ENCODE assay signal across 16 mouse cellular contexts in the genomic region with DNA sequence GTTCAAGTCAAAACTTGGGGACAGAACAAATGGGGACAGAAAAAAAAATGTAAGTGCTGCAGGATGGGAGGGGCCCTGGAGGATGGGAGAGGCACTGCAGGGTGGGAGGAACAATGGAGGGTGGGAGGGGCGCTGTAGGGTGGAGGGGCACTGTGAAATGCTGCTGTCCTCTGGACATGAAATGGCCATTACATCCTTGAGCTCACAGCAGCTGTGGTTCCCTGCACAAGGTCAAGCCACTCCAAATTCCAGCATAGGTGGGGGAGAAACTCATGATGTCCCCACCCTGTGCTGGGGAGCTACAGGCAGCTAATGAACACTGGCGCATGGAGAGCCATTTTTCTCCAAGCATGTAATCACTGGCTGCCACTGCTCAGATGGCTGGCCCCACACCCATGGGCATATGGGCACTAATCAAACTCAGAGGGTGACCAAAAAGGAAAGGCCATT.
DNase-seq lines count a peak whose midpoint lies in the region; ATAC-seq and TF ChIP-seq lines count a peak whose summit lies in the region.
"Had no signal": no experiment of that assay in that cellular context is flagged by ENCODE, and none has a peak within 500 bp of the region (broad histone marks: within the 10 kb centered on the region; RNA-seq: fewer than 3 reads in every experiment).

No protein-coding gene starts in this region.

- peak; percentile 48 for DNase-seq in hindbrain, postnatal 0 days (ENCODE audit: low spot score)
- no peak for DNase-seq in hindbrain, embryonic 11.5 days (ENCODE audit: low spot score)
- DNase-seq in left cerebral cortex, postnatal 4 days = peak; percentile 50
- DNase-seq in left cerebral cortex, postnatal 25 days (ENCODE audit: low spot score in 2 of 2) = no peak
- no peak for DNase-seq in limb, embryonic 10.5 days (ENCODE audit: low spot score)
- DNase-seq in stomach, postnatal 0 days (ENCODE audit: low spot score) = no peak
- DNase-seq in liver, embryonic 11.5 days (ENCODE audit: low spot score) = no peak
- DNase-seq: forebrain, postnatal 0 days; heart, postnatal 14 days; thymus, postnatal 4 days had no signal

- no peaks in the 10 kb centered on the region for H3K27me3 ChIP-seq in hindbrain, postnatal 0 days (ENCODE audit: insufficient read depth, low read length)
- H3K27me3 ChIP-seq in hindbrain, embryonic 11.5 days (ENCODE audit: control insufficient read depth, insufficient read depth, low read length) = no peaks in the 10 kb centered on the region
- H3K27me3 ChIP-seq in limb, embryonic 10.5 days (ENCODE audit: low read depth, poor library complexity, severe bottlenecking) = no peaks in the 10 kb centered on the region
- H3K27me3 ChIP-seq in stomach, postnatal 0 days (ENCODE audit: control insufficient read depth, insufficient read depth, low read length) = no peaks in the 10 kb centered on the region
- no peaks in the 10 kb centered on the region for H3K27me3 ChIP-seq in liver, embryonic 11.5 days (replicated peaks; ENCODE audit: control insufficient read depth, insufficient read depth, low read length)
- H3K27me3 ChIP-seq: embryonic facial prominence, embryonic 13.5 days; hindbrain, embryonic 15.5 days; limb, embryonic 12.5 days; midbrain, embryonic 15.5 days had no signal

- ATAC-seq in hindbrain, postnatal 0 days = peak; percentile 59
- no peak for ATAC-seq in hindbrain, embryonic 11.5 days (ENCODE audit: low FRiP score)
- ATAC-seq in stomach, postnatal 0 days (ENCODE audit: low FRiP score, low TSS enrichment) = no peak
- no peak for ATAC-seq in liver, embryonic 11.5 days (replicated peaks; ENCODE audit: low FRiP score)
- ATAC-seq: forebrain, postnatal 0 days; midbrain, embryonic 15.5 days had no signal

- intact Hi-C loops in left cerebral cortex, postnatal 4 days (cut with DNase I) = no loop called here
- intact Hi-C loops in left cerebral cortex, postnatal 25 days (cut with DNase I) = no loop called here

- WGBS in hindbrain, postnatal 0 days = 62% methylated on average over 2 of the region's 2 CpGs
- WGBS in hindbrain, embryonic 11.5 days = 64% methylated on average over 2 of the region's 2 CpGs
- WGBS in limb, embryonic 10.5 days = 71% methylated on average over 2 of the region's 2 CpGs
- 72% methylated on average over 2 of the region's 2 CpGs for WGBS in stomach, postnatal 0 days
- WGBS in liver, embryonic 11.5 days = 82% methylated on average over 2 of the region's 2 CpGs

- no peak overlapping the region for H3K4me3 ChIP-seq in hindbrain, postnatal 0 days (ENCODE audit: low read length)
- no peak overlapping the region for H3K4me3 ChIP-seq in hindbrain, embryonic 11.5 days (ENCODE audit: low read depth, low read length)
- H3K4me3 ChIP-seq in limb, embryonic 10.5 days = no peak overlapping the region
- H3K4me3 ChIP-seq in stomach, postnatal 0 days (ENCODE audit: low read depth, low read length) = no peak overlapping the region
- no peak overlapping the region for H3K4me3 ChIP-seq in liver, embryonic 11.5 days (ENCODE audit: low read depth, low read length)
- H3K4me3 ChIP-seq: embryonic facial prominence, embryonic 13.5 days; hindbrain, embryonic 15.5 days; limb, embryonic 12.5 days; midbrain, embryonic 15.5 days had no signal

- H3K4me2 ChIP-seq in hindbrain, postnatal 0 days (ENCODE audit: low read depth, low read length) = no peak overlapping the region
- no peak overlapping the region for H3K4me2 ChIP-seq in hindbrain, embryonic 11.5 days (replicated peaks; ENCODE audit: low read depth, low read length)
- H3K4me2 ChIP-seq in stomach, postnatal 0 days (replicated peaks; ENCODE audit: low read depth) = no peak overlapping the region
- no peak overlapping the region for H3K4me2 ChIP-seq in liver, embryonic 11.5 days
- H3K4me2 ChIP-seq: embryonic facial prominence, embryonic 13.5 days; heart, embryonic 11.5 days; hindbrain, embryonic 15.5 days; limb, embryonic 12.5 days; midbrain, embryonic 15.5 days had no signal

- no peak overlapping the region for H3K9ac ChIP-seq in hindbrain, postnatal 0 days (replicated peaks; ENCODE audit: low read length)
- no peak overlapping the region for H3K9ac ChIP-seq in hindbrain, embryonic 11.5 days (ENCODE audit: low read depth, low read length)
- H3K9ac ChIP-seq in stomach, postnatal 0 days (ENCODE audit: low read length) = no peak overlapping the region
- no peak overlapping the region for H3K9ac ChIP-seq in liver, embryonic 11.5 days (ENCODE audit: low read depth, low read length)
- H3K9ac ChIP-seq: embryonic facial prominence, embryonic 13.5 days; forebrain, postnatal 0 days; hindbrain, embryonic 15.5 days; limb, embryonic 12.5 days; liver, embryonic 14.5 days; midbrain, embryonic 15.5 days had no signal

- H3K27ac ChIP-seq in hindbrain, postnatal 0 days = no peak overlapping the region
- no peak overlapping the region for H3K27ac ChIP-seq in hindbrain, embryonic 11.5 days (ENCODE audit: low read depth, low read length)
- 0 out of 2 replicates have a peak overlapping the region, but pooled peaks have one; percentile 3 for H3K27ac ChIP-seq in limb, embryonic 10.5 days
- no peak overlapping the region for H3K27ac ChIP-seq in stomach, postnatal 0 days (replicated peaks)
- no peak overlapping the region for H3K27ac ChIP-seq in liver, embryonic 11.5 days (ENCODE audit: low read depth, low read length)
- H3K27ac ChIP-seq: embryonic facial prominence, embryonic 13.5 days; hindbrain, embryonic 15.5 days; limb, embryonic 12.5 days; liver, embryonic 14.5 days; midbrain, embryonic 15.5 days had no signal

- TF ChIP-seq CTCF in hindbrain, postnatal 0 days (IDR thresholded peaks at IDR 0.05; ENCODE audit: low read depth) = no peak
- peak; percentile 22; the same call in 1 of the 2 replicates for TF ChIP-seq CTCF in stomach, postnatal 0 days (IDR thresholded peaks at IDR 0.05; ENCODE audit: low read depth)

- TF ChIP-seq EP300 in stomach, postnatal 0 days (optimal IDR thresholded peaks at IDR 0.05) = no peak

- no peaks in the 10 kb centered on the region for H3K9me3 ChIP-seq in hindbrain, postnatal 0 days (ENCODE audit: low read length)
- H3K9me3 ChIP-seq in hindbrain, embryonic 11.5 days (ENCODE audit: control insufficient read depth, low read length) = no peaks in the 10 kb centered on the region
- H3K9me3 ChIP-seq in limb, embryonic 10.5 days (replicated peaks) = no peaks in the 10 kb centered on the region
- H3K9me3 ChIP-seq in stomach, postnatal 0 days (ENCODE audit: control insufficient read depth, low read length) = no peaks in the 10 kb centered on the region
- H3K9me3 ChIP-seq in liver, embryonic 11.5 days (ENCODE audit: control insufficient read depth, low read length) = no peaks in the 10 kb centered on the region
- H3K9me3 ChIP-seq: embryonic facial prominence, embryonic 13.5 days; hindbrain, embryonic 15.5 days; midbrain, embryonic 15.5 days had no signal

- no peaks in the 10 kb centered on the region for H3K4me1 ChIP-seq in hindbrain, postnatal 0 days (ENCODE audit: insufficient read depth, low read length)
- no peaks in the 10 kb centered on the region for H3K4me1 ChIP-seq in hindbrain, embryonic 11.5 days (replicated peaks; ENCODE audit: control insufficient read depth, insufficient read depth, low read length)
- peaks cover 14% of the 10 kb centered on the region for H3K4me1 ChIP-seq in limb, embryonic 10.5 days
- no peaks in the 10 kb centered on the region for H3K4me1 ChIP-seq in stomach, postnatal 0 days (replicated peaks; ENCODE audit: control insufficient read depth, insufficient read depth)
- no peaks in the 10 kb centered on the region for H3K4me1 ChIP-seq in liver, embryonic 11.5 days (replicated peaks; ENCODE audit: control insufficient read depth, insufficient read depth, low read length)
- H3K4me1 ChIP-seq: hindbrain, embryonic 15.5 days; midbrain, embryonic 15.5 days had no signal

- peaks cover 13% of the 10 kb centered on the region; the same call in 1 of the 2 replicates for H3K36me3 ChIP-seq in hindbrain, postnatal 0 days (ENCODE audit: insufficient read depth, low read length)
- H3K36me3 ChIP-seq in hindbrain, embryonic 11.5 days (ENCODE audit: control insufficient read depth, insufficient read depth, low read length) = 0 out of 2 replicates have a peak, but pooled peaks cover 4% of the 10 kb centered on the region
- H3K36me3 ChIP-seq in limb, embryonic 10.5 days = no peaks in the 10 kb centered on the region
- H3K36me3 ChIP-seq in stomach, postnatal 0 days (ENCODE audit: control insufficient read depth, insufficient read depth, low read length) = no peaks in the 10 kb centered on the region
- H3K36me3 ChIP-seq in liver, embryonic 11.5 days (ENCODE audit: control insufficient read depth, insufficient read depth, low read length) = no peaks in the 10 kb centered on the region
- H3K36me3 ChIP-seq: embryonic facial prominence, embryonic 13.5 days; limb, embryonic 12.5 days had no signal

Comparison
In these comparisons a context has a peak if more than half of its experiments do, and no peak if none do; other contexts are left out.
1. DNase-seq: peak in hindbrain, postnatal 0 days (single experiment) and left cerebral cortex, postnatal 4 days (single experiment); none in hindbrain, embryonic 11.5 days (single experiment), left cerebral cortex, postnatal 25 days (0 of 2), limb, embryonic 10.5 days (single experiment), stomach, postnatal 0 days (single experiment) and liver, embryonic 11.5 days (single experiment).